Mouse (Mus musculus) fat pad, adult 2 months (tissue): ENCODE measurements at regions not wholly inside any gene's neighbourhood (a gene's known extent, or its start where the extent isn't known, plus 50 kb on each side); places are given as distances from the start of the nearest gene placed in this dataset.

Experiments
- DNase-seq: peaks from one replicate; pipeline ENCODE4 v3.0.0-alpha.2; 2011; ENCODE audit warnings: low read depth, low spot score; ENCODE audit errors: extremely low read depth

GRCm38 (mm10) chr15:62079155-62080109 is 1156.6 kb upstream of the A1bg start:
- DNase-seq, result peak; percentile 80

GRCm38 (mm10) chr15:62076552-62077234 is 1153.9 kb upstream of the A1bg start:
- peak; percentile 80 for DNase-seq

- DNase-seq, result no peak
Measured at GRCm38 (mm10) chr15:62074735-62075134, 1151.9 kb upstream of the A1bg start.

- DNase-seq, result no peak
Measured at GRCm38 (mm10) chr15:62073595-62073994, 1150.8 kb upstream of the A1bg start.

- no peak for DNase-seq
Measured at GRCm38 (mm10) chr15:62071311-62071710, 1148.5 kb upstream of the A1bg start.

GRCm38 (mm10) chr15:62068422-62069160 is 1145.8 kb upstream of the A1bg start:
- DNase-seq, result no peak

GRCm38 (mm10) chr15:62064399-62064798 is 1141.6 kb upstream of the A1bg start:
- no peak for DNase-seq

GRCm38 (mm10) chr15:62057449-62057848 is 1134.6 kb upstream of the A1bg start:
- no peak for DNase-seq

GRCm38 (mm10) chr15:62056889-62057288 is 1134.1 kb upstream of the A1bg start:
- no peak for DNase-seq

- no peak for DNase-seq
Measured at GRCm38 (mm10) chr15:62056401-62056800, 1133.6 kb upstream of the A1bg start.

GRCm38 (mm10) chr15:62055011-62055410 is 1132.2 kb upstream of the A1bg start:
- no peak for DNase-seq

GRCm38 (mm10) chr15:62053420-62054239 is 1130.8 kb upstream of the A1bg start:
- DNase-seq, result no peak

- no peak for DNase-seq
Measured at GRCm38 (mm10) chr15:62049416-62049815, 1126.6 kb upstream of the A1bg start.

- no peak for DNase-seq
Measured at GRCm38 (mm10) chr15:62048981-62049380, 1126.2 kb upstream of the A1bg start.

GRCm38 (mm10) chr15:62046276-62046675 is 1123.5 kb upstream of the A1bg start:
- DNase-seq, result no peak

GRCm38 (mm10) chr15:62044654-62045335 is 1122.0 kb upstream of the A1bg start:
- no peak for DNase-seq

GRCm38 (mm10) chr15:62043617-62044392 is 1121.0 kb upstream of the A1bg start:
- peak; percentile 31 for DNase-seq

- no peak for DNase-seq
Measured at GRCm38 (mm10) chr15:62042924-62043504, 1120.2 kb upstream of the A1bg start.
